Mouse (Mus musculus): ENCODE measurements at regions not wholly inside any gene's neighbourhood (a gene's known extent, or its start where the extent isn't known, plus 50 kb on each side); places are given as distances from the start of the nearest gene placed in this dataset.

- DNase-seq (ENCODE audit: extremely low spot score, low read depth, low spot score), result no peak
These were observed 55.3 kb upstream of the Plekha5 start for GRCm38 (mm10) chr6:140368354-140369069.

- DNase-seq (ENCODE audit: extremely low spot score, low read depth, low spot score), result no peak
These were observed 56.6 kb upstream of the Plekha5 start for GRCm38 (mm10) chr6:140367303-140367702.

- DNase-seq (ENCODE audit: extremely low spot score, low read depth, low spot score), result no peak
These were observed 57.1 kb upstream of the Plekha5 start for GRCm38 (mm10) chr6:140366791-140367190.

GRCm38 (mm10) chr6:140360996-140361395 is 62.9 kb upstream of the Plekha5 start:
- DNase-seq (ENCODE audit: extremely low spot score, low read depth, low spot score), result no peak

GRCm38 (mm10) chr6:140357901-140358300 is 66.0 kb upstream of the Plekha5 start:
- DNase-seq (ENCODE audit: extremely low spot score, low read depth, low spot score), result no peak

- no peak for DNase-seq (ENCODE audit: extremely low spot score, low read depth, low spot score)
These were observed 66.6 kb upstream of the Plekha5 start for GRCm38 (mm10) chr6:140357300-140357699.

GRCm38 (mm10) chr6:140354082-140354481 is 69.8 kb upstream of the Plekha5 start:
- DNase-seq (ENCODE audit: extremely low spot score, low read depth, low spot score), result no peak

- DNase-seq (ENCODE audit: extremely low spot score, low read depth, low spot score), result no peak
These were observed 70.2 kb upstream of the Plekha5 start for GRCm38 (mm10) chr6:140353610-140354009.

- no peak for DNase-seq (ENCODE audit: extremely low spot score, low read depth, low spot score)
These were observed 72.3 kb upstream of the Plekha5 start for GRCm38 (mm10) chr6:140351365-140352095.

GRCm38 (mm10) chr6:140348578-140348977 is 75.3 kb upstream of the Plekha5 start:
- DNase-seq (ENCODE audit: extremely low spot score, low read depth, low spot score), result no peak

- DNase-seq (ENCODE audit: extremely low spot score, low read depth, low spot score), result no peak
These were observed 76.9 kb upstream of the Plekha5 start for GRCm38 (mm10) chr6:140346929-140347328.

GRCm38 (mm10) chr6:140343638-140344037 is 80.2 kb upstream of the Plekha5 start:
- no peak for DNase-seq (ENCODE audit: extremely low spot score, low read depth, low spot score)

GRCm38 (mm10) chr6:140342881-140343280 is 81.0 kb upstream of the Plekha5 start:
- no peak for DNase-seq (ENCODE audit: extremely low spot score, low read depth, low spot score)

GRCm38 (mm10) chr6:140339731-140340130 is 84.1 kb upstream of the Plekha5 start:
- no peak for DNase-seq (ENCODE audit: extremely low spot score, low read depth, low spot score)

GRCm38 (mm10) chr6:140337897-140338749 is 85.7 kb upstream of the Plekha5 start:
- no peak for DNase-seq (ENCODE audit: extremely low spot score, low read depth, low spot score)

GRCm38 (mm10) chr6:140337083-140337491 is 86.8 kb upstream of the Plekha5 start:
- DNase-seq (ENCODE audit: extremely low spot score, low read depth, low spot score), result peak; percentile 6

- peak; percentile 28 for DNase-seq (ENCODE audit: extremely low spot score, low read depth, low spot score)
These were observed 87.4 kb upstream of the Plekha5 start for GRCm38 (mm10) chr6:140336414-140336941.

- DNase-seq (ENCODE audit: extremely low spot score, low read depth, low spot score), result no peak
These were observed 90.5 kb upstream of the Plekha5 start for GRCm38 (mm10) chr6:140333397-140333796.

- DNase-seq (ENCODE audit: extremely low spot score, low read depth, low spot score), result no peak
These were observed 115.2 kb upstream of the Plekha5 start for GRCm38 (mm10) chr6:140308641-140309040.

- no peak for DNase-seq (ENCODE audit: extremely low spot score, low read depth, low spot score)
These were observed 116.9 kb upstream of the Plekha5 start for GRCm38 (mm10) chr6:140306811-140307558.
